Mouse (Mus musculus) G1E (cell line): Measurements from ENCODE around the gene Rabgap1.

Source experiments
- CTCF ChIP-seq: IDR thresholded peaks from 2 replicates; pipeline ENCODE4 v1.5.1; 2012; ENCODE audit warnings: low read depth, low read length, inconsistent platforms, mixed read lengths
- GATA1 ChIP-seq: IDR thresholded peaks from 2 replicates; pipeline ENCODE4 v1.6.1; 2012; ENCODE audit warnings: borderline replicate concordance, low read length, inconsistent platforms, mixed read lengths
- POLR2AphosphoS5 ChIP-seq: IDR thresholded peaks from 2 replicates; pipeline ENCODE4 v1.6.1; 2012; ENCODE audit warnings: low read depth, low read length, inconsistent platforms; ENCODE audit not compliant: insufficient replicate concordance
- TAL1 ChIP-seq: conservative IDR thresholded peaks from 2 replicates; pipeline ENCODE4 v1.6.1; 2012; ENCODE audit warnings: low read depth, low read length, inconsistent platforms, mixed read lengths

DNA sequence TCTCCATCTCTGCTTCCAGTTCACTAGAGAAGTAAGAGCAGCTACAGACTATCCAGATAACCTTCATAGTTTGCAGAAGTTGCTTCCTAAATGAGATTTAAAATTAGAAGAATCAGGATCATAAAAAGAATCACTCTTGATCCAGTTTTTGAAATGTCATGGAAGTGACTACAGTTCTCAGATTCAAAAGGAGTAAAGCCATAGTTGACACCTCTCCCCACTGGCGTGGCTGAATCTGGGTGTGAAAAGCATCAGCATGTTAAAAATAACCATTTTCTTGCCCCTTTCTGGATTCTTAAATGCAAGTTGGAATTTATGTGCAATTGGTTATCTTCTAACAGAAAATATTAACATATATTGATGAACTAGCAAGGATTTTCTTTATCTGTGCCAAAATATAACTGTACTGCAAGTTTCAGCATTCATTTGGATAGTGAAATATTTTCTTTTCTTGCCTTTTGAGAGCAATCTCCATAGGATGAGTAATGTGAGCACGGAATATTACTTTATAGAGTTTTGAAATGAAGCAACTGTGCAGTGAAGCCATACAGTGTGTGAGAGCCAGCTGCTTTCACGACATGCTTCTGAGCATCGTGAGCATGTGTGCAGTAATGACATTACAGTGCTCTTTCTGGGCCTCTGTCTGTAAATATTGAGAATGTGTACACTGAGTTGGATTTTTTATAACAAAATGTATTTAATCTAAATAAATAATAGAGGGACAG is 75.6 kb downstream of the Rabgap1 start:
- TF ChIP-seq CTCF (no peak), GATA1 (no peak), TAL1 (no peak), POLR2AphosphoS5 (no peak)
